Mouse (Mus musculus): Measurements from ENCODE around the gene Rnf111. TPM values are rescaled to one million over a fixed set of nuclear protein-coding genes. Genes with fewer than 3 reads are reported as not detected.

Rnf111 gene
- polyA plus RNA-seq, 1 experiment from 2014 or later, result 16.2 TPM

- no peak for ATAC-seq
- no peak for DNase-seq (ENCODE audit: low spot score)
- Histone ChIP-seq H3K27ac (ENCODE audit: low read length) (no peak overlapping the region), H3K27me3 (replicated peaks; ENCODE audit: insufficient read depth, low read length) (no peaks in the 10 kb centered on the region), H3K36me3 (ENCODE audit: insufficient read depth, low read length) (peaks cover 33% of the 10 kb centered on the region), H3K9ac (replicated peaks; ENCODE audit: low read depth) (no peak overlapping the region), H3K9me3 (ENCODE audit: low read length) (no peaks in the 10 kb centered on the region), H3K4me1 (ENCODE audit: insufficient read depth, low read depth, low read length) (no peaks in the 10 kb centered on the region), H3K4me2 (replicated peaks; ENCODE audit: low read depth, low read length) (no peak overlapping the region), H3K4me3 (ENCODE audit: low read depth, low read length) (no peak overlapping the region)
- WGBS, result 92% methylated on average over 2 of the region's 2 CpGs
- no peak for TF ChIP-seq EP300 (IDR thresholded peaks at IDR 0.05)
- TF ChIP-seq CTCF (IDR thresholded peaks at IDR 0.05), result no peak
These were observed 51.2 kb downstream of the Rnf111 start for GRCm38 (mm10) chr9:70452371-70452770.

GRCm38 (mm10) chr9:70449072-70449471 is 54.5 kb downstream of the Rnf111 start:
- H3K4me2 ChIP-seq (replicated peaks; ENCODE audit: low read depth, low read length), result no peak overlapping the region
- 89% methylated on average over 5 of the region's 5 CpGs for WGBS
- no peak for ATAC-seq
- no peaks in the 10 kb centered on the region for H3K4me1 ChIP-seq (ENCODE audit: insufficient read depth, low read depth, low read length)
- no peak overlapping the region for H3K4me3 ChIP-seq (ENCODE audit: low read depth, low read length)
- no peaks in the 10 kb centered on the region for H3K27me3 ChIP-seq (replicated peaks; ENCODE audit: insufficient read depth, low read length)
- no peak overlapping the region for H3K27ac ChIP-seq (ENCODE audit: low read length)
- H3K9ac ChIP-seq (replicated peaks; ENCODE audit: low read depth), result no peak overlapping the region
- no peaks in the 10 kb centered on the region for H3K9me3 ChIP-seq (ENCODE audit: low read length)
- DNase-seq (ENCODE audit: low spot score), result no peak
- TF ChIP-seq EP300 (IDR thresholded peaks at IDR 0.05) (no peak), CTCF (IDR thresholded peaks at IDR 0.05) (no peak)
- peaks cover 23% of the 10 kb centered on the region; the same call in 1 of the 2 replicates for H3K36me3 ChIP-seq (ENCODE audit: insufficient read depth, low read length)

GRCm38 (mm10) chr9:70439959-70440358 is 63.6 kb downstream of the Rnf111 start:
- DNase-seq (ENCODE audit: low spot score) (peak; percentile 78), ATAC-seq (peak; percentile 87)
- H3K9ac ChIP-seq (replicated peaks; ENCODE audit: low read depth), result no peak overlapping the region
- H3K4me1 ChIP-seq (ENCODE audit: insufficient read depth, low read depth, low read length), result no peaks in the 10 kb centered on the region
- TF ChIP-seq CTCF (IDR thresholded peaks at IDR 0.05) (no peak), EP300 (IDR thresholded peaks at IDR 0.05) (no peak)
- no peak overlapping the region for H3K27ac ChIP-seq (ENCODE audit: low read length)
- H3K36me3 ChIP-seq (ENCODE audit: insufficient read depth, low read length), result peaks cover 18% of the 10 kb centered on the region; the same call in 1 of the 2 replicates
- H3K4me3 ChIP-seq (ENCODE audit: low read depth, low read length), result no peak overlapping the region
- H3K27me3 ChIP-seq (replicated peaks; ENCODE audit: insufficient read depth, low read length), result no peaks in the 10 kb centered on the region
- no peaks in the 10 kb centered on the region for H3K9me3 ChIP-seq (ENCODE audit: low read length)
- H3K4me2 ChIP-seq (replicated peaks; ENCODE audit: low read depth, low read length), result no peak overlapping the region
- WGBS, result 70% methylated on average over 4 of the region's 4 CpGs

- H3K4me3 ChIP-seq (ENCODE audit: low read depth, low read length), result no peak overlapping the region
- 97% methylated on average over 2 of the region's 2 CpGs for WGBS
- no peaks in the 10 kb centered on the region for H3K27me3 ChIP-seq (replicated peaks; ENCODE audit: insufficient read depth, low read length)
- no peak overlapping the region for H3K9ac ChIP-seq (replicated peaks; ENCODE audit: low read depth)
- H3K4me1 ChIP-seq (ENCODE audit: insufficient read depth, low read depth, low read length), result peaks cover 4% of the 10 kb centered on the region; the same call in 1 of the 2 replicates
- no peak overlapping the region for H3K4me2 ChIP-seq (replicated peaks; ENCODE audit: low read depth, low read length)
- ATAC-seq (no peak), DNase-seq (ENCODE audit: low spot score) (no peak)
- TF ChIP-seq EP300 (IDR thresholded peaks at IDR 0.05), result no peak
- no peak for TF ChIP-seq CTCF (IDR thresholded peaks at IDR 0.05)
- H3K27ac ChIP-seq (ENCODE audit: low read length), result no peak overlapping the region
- 0 out of 2 replicates have a peak, but pooled peaks cover 8% of the 10 kb centered on the region for H3K36me3 ChIP-seq (ENCODE audit: insufficient read depth, low read length)
- H3K9me3 ChIP-seq (ENCODE audit: low read length), result no peaks in the 10 kb centered on the region
These were observed 80.9 kb downstream of the Rnf111 start for GRCm38 (mm10) chr9:70422661-70423060.

- peaks cover 4% of the 10 kb centered on the region; the same call in 1 of the 2 replicates for H3K4me1 ChIP-seq (ENCODE audit: insufficient read depth, low read depth, low read length)
- H3K4me2 ChIP-seq (replicated peaks; ENCODE audit: low read depth, low read length), result peak within 1 kb of the TSS; percentile 91
- H3K27me3 ChIP-seq (replicated peaks; ENCODE audit: insufficient read depth, low read length), result no peaks in the 10 kb centered on the region
- H3K36me3 ChIP-seq (ENCODE audit: insufficient read depth, low read length), result no peaks in the 10 kb centered on the region
- no peak within 1 kb of the TSS for H3K9ac ChIP-seq (replicated peaks; ENCODE audit: low read depth)
- TF ChIP-seq EP300 (IDR thresholded peaks at IDR 0.05) (no peak), CTCF (IDR thresholded peaks at IDR 0.05) (no peak)
- H3K9me3 ChIP-seq (ENCODE audit: low read length), result no peaks in the 10 kb centered on the region
- H3K27ac ChIP-seq (ENCODE audit: low read length), result no peak within 1 kb of the TSS
- DNase-seq (ENCODE audit: low spot score) (peak; percentile 96), ATAC-seq (peak; percentile 99)
- H3K4me3 ChIP-seq (ENCODE audit: low read depth, low read length), result peak within 1 kb of the TSS; percentile 48
- 1% methylated on average over 44 of the region's 45 CpGs for WGBS
These were observed 82.1 kb downstream of the Rnf111 start, which contains the start of gene Ccnb2 for GRCm38 (mm10) chr9:70421257-70422056. Ccnb2 (minus strand) TSS chr9:70421547.

- 76% methylated on average over 3 of the region's 3 CpGs for WGBS
- no peaks in the 10 kb centered on the region for H3K4me1 ChIP-seq (ENCODE audit: insufficient read depth, low read depth, low read length)
- TF ChIP-seq CTCF (IDR thresholded peaks at IDR 0.05) (peak; percentile 63), EP300 (IDR thresholded peaks at IDR 0.05) (no peak)
These were observed 87.1 kb downstream of the Rnf111 start for GRCm38 (mm10) chr9:70416412-70416811.

More at GRCm38 (mm10) chr9:70416412-70416811, 87.1 kb downstream of the Rnf111 start:
- H3K36me3 ChIP-seq (ENCODE audit: insufficient read depth, low read length), result peaks cover 10% of the 10 kb centered on the region
- ATAC-seq, result no peak
- no peak overlapping the region for H3K4me2 ChIP-seq (replicated peaks; ENCODE audit: low read depth, low read length)
- H3K9ac ChIP-seq (replicated peaks; ENCODE audit: low read depth), result no peak overlapping the region
- H3K27me3 ChIP-seq (replicated peaks; ENCODE audit: insufficient read depth, low read length), result no peaks in the 10 kb centered on the region
- no peak overlapping the region for H3K4me3 ChIP-seq (ENCODE audit: low read depth, low read length)
- peak; percentile 23 for DNase-seq (ENCODE audit: low spot score)
- H3K27ac ChIP-seq (ENCODE audit: low read length), result no peak overlapping the region
- H3K9me3 ChIP-seq (ENCODE audit: low read length), result no peaks in the 10 kb centered on the region

All from lung, postnatal 0 days (tissue).